ENCODE assay signal across 9 mouse cellular contexts in genomic region chr1:84993235-84993634, GRCm38 (mm10). TPM values are rescaled to one million over a fixed set of nuclear protein-coding genes. Genes with fewer than 3 reads are reported as not detected.
DNase-seq lines count a peak whose midpoint lies in the region; ATAC-seq and TF ChIP-seq lines count a peak whose summit lies in the region.
"Not testable (repeated sequence)": the region's sequence is repeated elsewhere in the genome, so short reads cannot be mapped to it uniquely, and the experiment has no call there.
"Had no signal": no experiment of that assay in that cellular context is flagged by ENCODE, and none has a peak within 500 bp of the region (broad histone marks: within the 10 kb centered on the region; RNA-seq: fewer than 3 reads in every experiment).

No protein-coding gene starts in this region.

- H3K4me2 ChIP-seq in heart, embryonic 14.5 days (ENCODE audit: low read length); hindbrain, embryonic 16.5 days (ENCODE audit: low read length); limb, embryonic 11.5 days (ENCODE audit: low read depth, severe bottlenecking); liver, postnatal 0 days (ENCODE audit: low read depth, low read length); midbrain, embryonic 14.5 days (ENCODE audit: low read length): not testable (repeated sequence)

- not testable (repeated sequence) for H3K9me3 ChIP-seq in heart, embryonic 14.5 days (ENCODE audit: control insufficient read depth, low read length); hindbrain, embryonic 16.5 days (ENCODE audit: control insufficient read depth, low read length); limb, embryonic 11.5 days (ENCODE audit: control insufficient read depth, low read length); liver, postnatal 0 days (ENCODE audit: low read length); midbrain, embryonic 14.5 days (ENCODE audit: control insufficient read depth, low read length)

- TF ChIP-seq CTCF in liver, postnatal 0 days (IDR thresholded peaks at IDR 0.05; ENCODE audit: low read depth): not testable (repeated sequence)

- peak; percentile 57 for ATAC-seq in erythroid progenitor cell, adult 5-6 weeks (replicated peaks; ENCODE audit: low FRiP score, poor library complexity, severe bottlenecking)
- peak; percentile 72 for ATAC-seq in heart, embryonic 14.5 days (ENCODE audit: insufficient number of reproducible peaks, insufficient read depth, low FRiP score, low read depth)
- ATAC-seq in hindbrain, embryonic 16.5 days: 0 out of 2 replicates have a peak, but pooled peaks have one; percentile 40
- peak; percentile 47; the same call in 1 of the 2 replicates for ATAC-seq in limb, embryonic 11.5 days (ENCODE audit: insufficient number of reproducible peaks, low FRiP score, low TSS enrichment, low read depth)
- ATAC-seq in liver, postnatal 0 days: 0 out of 2 replicates have a peak, but pooled peaks have one; percentile 15
- peak; percentile 72 for ATAC-seq in midbrain, embryonic 14.5 days (ENCODE audit: low FRiP score, low TSS enrichment)
- ATAC-seq in neutrophil, adult 5-6 weeks (ENCODE audit: extremely low read depth, insufficient number of reproducible peaks, low FRiP score, poor library complexity, severe bottlenecking): peak; percentile 16; the same call in 1 of the 2 replicates

- not testable (repeated sequence) for DNase-seq in limb, embryonic 11.5 days (ENCODE audit: low spot score); liver, postnatal 0 days; midbrain, embryonic 14.5 days

- not testable (repeated sequence) for H3K36me3 ChIP-seq in heart, embryonic 14.5 days (ENCODE audit: control insufficient read depth, insufficient read depth, low read length); hindbrain, embryonic 16.5 days (ENCODE audit: control insufficient read depth, insufficient read depth, low read length); limb, embryonic 11.5 days (ENCODE audit: control insufficient read depth, insufficient read depth, low read length); liver, postnatal 0 days (replicated peaks; ENCODE audit: insufficient read depth, low read length); midbrain, embryonic 14.5 days (ENCODE audit: control insufficient read depth, insufficient read depth, low read length)

- TF ChIP-seq EP300 in liver, postnatal 0 days (IDR thresholded peaks at IDR 0.05; ENCODE audit: low read depth): not testable (repeated sequence)

- H3K4me1 ChIP-seq in heart, embryonic 14.5 days (ENCODE audit: control insufficient read depth in 2 of 2, insufficient read depth in 2 of 2, low read length in 2 of 2); hindbrain, embryonic 16.5 days (ENCODE audit: control insufficient read depth, insufficient read depth, low read depth, low read length); limb, embryonic 11.5 days (ENCODE audit: control insufficient read depth, insufficient read depth, low read length); liver, postnatal 0 days (ENCODE audit: insufficient read depth); midbrain, embryonic 14.5 days (ENCODE audit: control insufficient read depth, insufficient read depth, low read length): not testable (repeated sequence)

- H3K27ac ChIP-seq in heart, embryonic 14.5 days (replicated peaks in 1 of 2; ENCODE audit: control insufficient read depth in 1 of 2, insufficient read depth in 1 of 2, low read depth in 2 of 2, low read length in 2 of 2); hindbrain, embryonic 16.5 days (ENCODE audit: low read depth, low read length); limb, embryonic 11.5 days (replicated peaks; ENCODE audit: low read depth, low read length); liver, postnatal 0 days (ENCODE audit: low read depth); midbrain, embryonic 14.5 days (replicated peaks; ENCODE audit: low read depth, low read length): not testable (repeated sequence)

- no CpG with 5 or more reads among the region's 2 CpGs for WGBS in heart, embryonic 14.5 days
- no CpG with 5 or more reads among the region's 2 CpGs for WGBS in hindbrain, embryonic 16.5 days
- WGBS in limb, embryonic 11.5 days: no CpG with 5 or more reads among the region's 2 CpGs
- no CpG with 5 or more reads among the region's 2 CpGs for WGBS in liver, postnatal 0 days (ENCODE audit: insufficient replicate concordance)
- WGBS in midbrain, embryonic 14.5 days: no CpG with 5 or more reads among the region's 2 CpGs

- H3K9ac ChIP-seq in heart, embryonic 14.5 days (ENCODE audit: low read length); hindbrain, embryonic 16.5 days (ENCODE audit: low read depth, low read length); limb, embryonic 11.5 days (ENCODE audit: low read length); liver, postnatal 0 days (replicated peaks); midbrain, embryonic 14.5 days (replicated peaks; ENCODE audit: low read length): not testable (repeated sequence)

- not testable (repeated sequence) for H3K27me3 ChIP-seq in heart, embryonic 14.5 days (ENCODE audit: control insufficient read depth, insufficient read depth, low read length); hindbrain, embryonic 16.5 days (replicated peaks; ENCODE audit: control insufficient read depth, insufficient read depth, low read length); limb, embryonic 11.5 days (ENCODE audit: control insufficient read depth, insufficient read depth, low read length); liver, postnatal 0 days (ENCODE audit: insufficient read depth, low read length); midbrain, embryonic 14.5 days (ENCODE audit: control insufficient read depth, insufficient read depth, low read length)

- not testable (repeated sequence) for H3K4me3 ChIP-seq in heart, embryonic 14.5 days (ENCODE audit: control insufficient read depth in 1 of 2, insufficient read depth in 1 of 2, low read depth in 1 of 2, low read length in 2 of 2); hindbrain, embryonic 16.5 days (ENCODE audit: low read length); limb, embryonic 11.5 days (ENCODE audit: low read depth, low read length); liver, postnatal 0 days (ENCODE audit: low read depth, low read length); midbrain, embryonic 14.5 days (replicated peaks; ENCODE audit: low read depth, low read length)

RNA-seq across cellular contexts. Expression of gene Slc16a14, which starts 58.3 kb away (rescaled TPM):
- not detected in 2 replicates for total RNA-seq in erythroid progenitor cell, adult 5-6 weeks (2015; ENCODE audit: low replicate concordance)
- total RNA-seq in erythroid progenitor cell, adult 5-6 weeks (2017; ENCODE audit: low replicate concordance): 0.13 TPM in 1 of 2 replicates, not detected in the other
- polyA plus RNA-seq in heart, embryonic 14.5 days (2014; fragmentation: Nextera tagmentation; extraction: Ambion mirVana): 0.12 and 0.44 TPM in 2 replicates
- 10.3 and 15.0 TPM in 2 replicates for polyA plus RNA-seq in hindbrain, embryonic 16.5 days (2015; fragmentation: Nextera tagmentation; extraction: Ambion mirVana)
- 0.05 and 0.07 TPM in 2 replicates for polyA plus RNA-seq in limb, embryonic 11.5 days (2014; fragmentation: Nextera tagmentation; extraction: Ambion mirVana)
- 0.05 TPM in 1 of 2 replicates, not detected in the other for polyA plus RNA-seq in liver, postnatal 0 days (2015; fragmentation: Nextera tagmentation; extraction: Ambion mirVana)
- polyA plus RNA-seq in midbrain, embryonic 14.5 days (2014; fragmentation: Nextera tagmentation; extraction: Ambion mirVana): 14.1 and 20.5 TPM in 2 replicates
- 2.8 and 3.8 TPM in 2 replicates for total RNA-seq in neutrophil, adult 5-6 weeks (2017)
- total RNA-seq: hematopoietic stem cell, adult 5-6 weeks had no signal
- polyA plus RNA-seq: CD4-positive, CD25-positive, alpha-beta regulatory T cell, adult 4 months had no signal

Comparison
In these comparisons a context has a peak if more than half of its experiments do, and no peak if none do; other contexts are left out.
1. ATAC-seq: peak in every context shown above with its lines; median percentile 72 in heart, embryonic 14.5 days; 72 in midbrain, embryonic 14.5 days; 57 in erythroid progenitor cell, adult 5-6 weeks; 47 in limb, embryonic 11.5 days; 40 in hindbrain, embryonic 16.5 days; 16 in neutrophil, adult 5-6 weeks; 15 in liver, postnatal 0 days.